Mouse (Mus musculus) small intestine, adult 10 weeks (tissue): ENCODE measurements around the gene Zc3h15. TPM values are rescaled to one million over a fixed set of nuclear protein-coding genes. Genes with fewer than 3 reads are reported as not detected.

ENCODE experiments used
- polyA plus RNA-seq: library from polyadenylated mRNA; stranded (reverse); fragments of 350-450 nt; fragmentation: Illumina TruSeq; extraction: RNeasy Lipid Tissue Mini Kit (QIAGEN cat#74804); gene quantifications from one replicate; pipeline ENCODE4 v1.2.3, GENCODE M21; 2014; ENCODE audit warnings: low replicate concordance

The Zc3h15 gene
- polyA plus RNA-seq, result 245 TPM

GRCm38 (mm10) chr2:83644276-83645252 lies at the start of gene Zc3h15:
Gene Zc3h15 (plus strand): TSS chr2:83644435.

Other genes with a start within 250 kb of the Zc3h15 start
- 39.8 TPM for gene Itgav, start 80.0 kb downstream of the Zc3h15 start, polyA plus RNA-seq
- 5.2 TPM for gene Fam171b, start 168.2 kb downstream of the Zc3h15 start, polyA plus RNA-seq